Mouse (Mus musculus): Measurements from ENCODE around the gene Cdkal1. TPM values are rescaled to one million over a fixed set of nuclear protein-coding genes. Genes with fewer than 3 reads are reported as not detected.
A peak's percentile ranks its signal among the peaks of the same experiment; 100 is the strongest.

Cdkal1 gene
- polyA plus RNA-seq, 1 experiment = 5.6 TPM

GRCm38 (mm10) chr13:29192697-29193096 lies 662.8 kb downstream of the Cdkal1 start:
- no peak for TF ChIP-seq CEBPB (IDR thresholded peaks at IDR 0.05; ENCODE audit: insufficient read depth, poor library complexity, severe bottlenecking)
- TF ChIP-seq E2F4 (IDR thresholded peaks at IDR 0.05; ENCODE audit: insufficient read depth) = no peak
- no peak for TF ChIP-seq POLR2AphosphoS2 (IDR thresholded peaks at IDR 0.05; ENCODE audit: insufficient read length, low read depth)
- TF ChIP-seq MYOG (IDR thresholded peaks at IDR 0.05; ENCODE audit: control insufficient read depth in 1 of 3, insufficient read depth in 1 of 3, insufficient read length in 2 of 3, low read depth in 2 of 3) = no peak
- TF ChIP-seq MAX (IDR thresholded peaks at IDR 0.05; ENCODE audit: low read depth) = no peak
- TF ChIP-seq USF1 (IDR thresholded peaks at IDR 0.05; ENCODE audit: low read depth) = no peak
- no peak for TF ChIP-seq POLR2A (IDR thresholded peaks at IDR 0.05; ENCODE audit: insufficient read length, low read depth)
- no peak for TF ChIP-seq SRF (IDR thresholded peaks at IDR 0.05; ENCODE audit: control insufficient read depth, insufficient read length, low read depth)
- TF ChIP-seq TCF12 (IDR thresholded peaks at IDR 0.05; ENCODE audit: insufficient read depth, poor library complexity, severe bottlenecking) = no peak
- no peak for TF ChIP-seq REST (IDR thresholded peaks at IDR 0.05; ENCODE audit: insufficient read depth, insufficient read length)
- no peak for TF ChIP-seq TCF3 (IDR thresholded peaks at IDR 0.05; ENCODE audit: insufficient read length, low read depth)
- TF ChIP-seq MYOD1 (IDR thresholded peaks at IDR 0.05; ENCODE audit: control insufficient read depth in 1 of 3, insufficient read length in 2 of 3, low read depth in 2 of 3) = no peak
- H3K27me3 ChIP-seq (ENCODE audit: control insufficient read depth, insufficient read depth, insufficient read length) = no peaks in the 10 kb centered on the region

GRCm38 (mm10) chr13:29190548-29190947 lies 664.9 kb downstream of the Cdkal1 start:
- TF ChIP-seq MYOG (IDR thresholded peaks at IDR 0.05; ENCODE audit: control insufficient read depth in 1 of 3, insufficient read depth in 1 of 3, insufficient read length in 2 of 3, low read depth in 2 of 3) (no peak), TCF12 (IDR thresholded peaks at IDR 0.05; ENCODE audit: insufficient read depth, poor library complexity, severe bottlenecking) (no peak), REST (IDR thresholded peaks at IDR 0.05; ENCODE audit: insufficient read depth, insufficient read length) (no peak), CEBPB (IDR thresholded peaks at IDR 0.05; ENCODE audit: insufficient read depth, poor library complexity, severe bottlenecking) (no peak), MYOD1 (IDR thresholded peaks at IDR 0.05; ENCODE audit: control insufficient read depth in 1 of 3, insufficient read length in 2 of 3, low read depth in 2 of 3) (no peak), SRF (IDR thresholded peaks at IDR 0.05; ENCODE audit: control insufficient read depth, insufficient read length, low read depth) (no peak), POLR2AphosphoS2 (IDR thresholded peaks at IDR 0.05; ENCODE audit: insufficient read length, low read depth) (no peak), MAX (IDR thresholded peaks at IDR 0.05; ENCODE audit: low read depth) (no peak), POLR2A (IDR thresholded peaks at IDR 0.05; ENCODE audit: insufficient read length, low read depth) (no peak), USF1 (IDR thresholded peaks at IDR 0.05; ENCODE audit: low read depth) (no peak), E2F4 (IDR thresholded peaks at IDR 0.05; ENCODE audit: insufficient read depth) (no peak), TCF3 (IDR thresholded peaks at IDR 0.05; ENCODE audit: insufficient read length, low read depth) (no peak)
- no peak overlapping the region for H3ac ChIP-seq (ENCODE audit: control insufficient read depth, insufficient read length)
- no peaks in the 10 kb centered on the region for H3K79me2 ChIP-seq (ENCODE audit: control insufficient read depth, insufficient read depth)
- no peak overlapping the region for H3K4me3 ChIP-seq
- no peak overlapping the region for H3K4me2 ChIP-seq (ENCODE audit: low read depth)
- no peaks in the 10 kb centered on the region for H3K27me3 ChIP-seq (ENCODE audit: control insufficient read depth, insufficient read depth, insufficient read length)
- no peaks in the 10 kb centered on the region for H3K36me3 ChIP-seq (ENCODE audit: control insufficient read depth, insufficient read depth)

More at GRCm38 (mm10) chr13:29192697-29193096, 662.8 kb downstream of the Cdkal1 start:
- Histone ChIP-seq H3K79me2 (ENCODE audit: control insufficient read depth, insufficient read depth) (no peaks in the 10 kb centered on the region), H3ac (ENCODE audit: control insufficient read depth, insufficient read length) (no peak overlapping the region), H3K4me2 (ENCODE audit: low read depth) (no peak overlapping the region), H3K4me3 (no peak overlapping the region), H3K36me3 (ENCODE audit: control insufficient read depth, insufficient read depth) (no peaks in the 10 kb centered on the region)

GRCm38 (mm10) chr13:29186748-29187147 lies 668.7 kb downstream of the Cdkal1 start:
- peak overlapping the region; percentile 20 for H3K4me2 ChIP-seq (ENCODE audit: low read depth)
- H3K27me3 ChIP-seq (ENCODE audit: control insufficient read depth, insufficient read depth, insufficient read length) = no peaks in the 10 kb centered on the region
- H3K4me3 ChIP-seq = no peak overlapping the region
- TF ChIP-seq POLR2A (IDR thresholded peaks at IDR 0.05; ENCODE audit: insufficient read length, low read depth) (no peak), MYOD1 (IDR thresholded peaks at IDR 0.05; ENCODE audit: control insufficient read depth in 1 of 3, insufficient read length in 2 of 3, low read depth in 2 of 3) (peak in 1 of 3 experiments; percentile 15), REST (IDR thresholded peaks at IDR 0.05; ENCODE audit: insufficient read depth, insufficient read length) (no peak), MYOG (IDR thresholded peaks at IDR 0.05; ENCODE audit: control insufficient read depth in 1 of 3, insufficient read depth in 1 of 3, insufficient read length in 2 of 3, low read depth in 2 of 3) (peak in 1 of 3 experiments; percentile 53), TCF3 (IDR thresholded peaks at IDR 0.05; ENCODE audit: insufficient read length, low read depth) (no peak), SRF (IDR thresholded peaks at IDR 0.05; ENCODE audit: control insufficient read depth, insufficient read length, low read depth) (no peak)
- no peaks in the 10 kb centered on the region for H3K79me2 ChIP-seq (ENCODE audit: control insufficient read depth, insufficient read depth)
- no peak overlapping the region for H3ac ChIP-seq (ENCODE audit: control insufficient read depth, insufficient read length)
- H3K36me3 ChIP-seq (ENCODE audit: control insufficient read depth, insufficient read depth) = no peaks in the 10 kb centered on the region

GRCm38 (mm10) chr13:29185545-29185944 lies 669.9 kb downstream of the Cdkal1 start:
- H3K4me2 ChIP-seq (ENCODE audit: low read depth) = no peak overlapping the region
- TF ChIP-seq E2F4 (IDR thresholded peaks at IDR 0.05; ENCODE audit: insufficient read depth) (no peak), SRF (IDR thresholded peaks at IDR 0.05; ENCODE audit: control insufficient read depth, insufficient read length, low read depth) (no peak), POLR2AphosphoS2 (IDR thresholded peaks at IDR 0.05; ENCODE audit: insufficient read length, low read depth) (no peak), POLR2A (IDR thresholded peaks at IDR 0.05; ENCODE audit: insufficient read length, low read depth) (no peak), MAX (IDR thresholded peaks at IDR 0.05; ENCODE audit: low read depth) (no peak), REST (IDR thresholded peaks at IDR 0.05; ENCODE audit: insufficient read depth, insufficient read length) (no peak), CEBPB (IDR thresholded peaks at IDR 0.05; ENCODE audit: insufficient read depth, poor library complexity, severe bottlenecking) (no peak), MYOD1 (IDR thresholded peaks at IDR 0.05; ENCODE audit: control insufficient read depth in 1 of 3, insufficient read length in 2 of 3, low read depth in 2 of 3) (no peak), TCF3 (IDR thresholded peaks at IDR 0.05; ENCODE audit: insufficient read length, low read depth) (no peak), USF1 (IDR thresholded peaks at IDR 0.05; ENCODE audit: low read depth) (no peak), TCF12 (IDR thresholded peaks at IDR 0.05; ENCODE audit: insufficient read depth, poor library complexity, severe bottlenecking) (no peak), MYOG (IDR thresholded peaks at IDR 0.05; ENCODE audit: control insufficient read depth in 1 of 3, insufficient read depth in 1 of 3, insufficient read length in 2 of 3, low read depth in 2 of 3) (no peak)

More at GRCm38 (mm10) chr13:29185545-29185944, 669.9 kb downstream of the Cdkal1 start:
- Histone ChIP-seq H3ac (ENCODE audit: control insufficient read depth, insufficient read length) (no peak overlapping the region), H3K36me3 (ENCODE audit: control insufficient read depth, insufficient read depth) (no peaks in the 10 kb centered on the region), H3K79me2 (ENCODE audit: control insufficient read depth, insufficient read depth) (no peaks in the 10 kb centered on the region), H3K4me3 (no peak overlapping the region), H3K27me3 (ENCODE audit: control insufficient read depth, insufficient read depth, insufficient read length) (no peaks in the 10 kb centered on the region)

All from myocyte (in vitro differentiated cells).